Mouse (Mus musculus) thymus, postnatal 10 days (tissue): ENCODE data around the gene Ankrd12.

ENCODE experiments used
- DNase-seq, 2 experiments: peaks; one replicate each; pipeline ENCODE4 v3.0.0; 2021; ENCODE audit warnings: low spot score in 2 of 2

The Ankrd12 gene

DNA sequence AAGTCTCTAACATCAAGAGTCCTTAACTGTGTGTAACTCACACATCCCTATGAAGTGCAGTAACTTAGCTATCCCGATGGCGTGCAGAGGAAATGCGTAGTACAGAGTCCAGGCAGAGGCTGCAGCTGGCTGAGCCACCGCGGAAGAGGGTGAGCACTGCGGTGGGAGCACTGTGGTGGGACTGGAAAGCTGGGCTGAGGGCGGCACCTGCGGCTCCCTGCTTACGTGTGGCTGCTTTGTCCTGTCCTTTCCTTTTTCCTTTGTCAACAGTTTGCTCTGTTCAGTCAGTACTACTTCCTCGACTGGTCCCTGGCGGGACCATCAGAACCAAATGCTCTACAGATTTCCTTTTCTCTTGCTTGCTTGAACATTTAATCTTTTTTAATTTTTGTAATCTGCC, 109.1 kb downstream of the Ankrd12 start:
- DNase-seq, result no peak

DNA sequence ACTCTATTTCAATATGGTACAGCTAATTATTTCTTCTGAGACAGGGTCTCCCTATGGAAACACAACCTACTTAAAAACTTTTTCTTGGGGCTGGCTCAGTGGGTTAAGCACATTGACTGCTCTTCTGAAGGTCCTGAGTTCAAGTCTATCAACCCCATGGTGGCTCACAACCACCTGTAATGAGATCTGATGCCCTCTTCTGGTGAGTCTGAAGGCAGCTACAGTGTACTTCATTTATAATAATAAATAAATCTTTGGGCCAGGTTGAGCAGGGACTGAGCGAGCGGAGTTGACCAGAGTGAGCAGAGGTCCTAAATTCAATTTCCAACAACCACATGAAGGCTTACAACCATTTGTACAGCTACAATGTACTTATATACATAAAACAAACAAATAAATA, 114.6 kb downstream of the Ankrd12 start:
- no peak for DNase-seq

DNA sequence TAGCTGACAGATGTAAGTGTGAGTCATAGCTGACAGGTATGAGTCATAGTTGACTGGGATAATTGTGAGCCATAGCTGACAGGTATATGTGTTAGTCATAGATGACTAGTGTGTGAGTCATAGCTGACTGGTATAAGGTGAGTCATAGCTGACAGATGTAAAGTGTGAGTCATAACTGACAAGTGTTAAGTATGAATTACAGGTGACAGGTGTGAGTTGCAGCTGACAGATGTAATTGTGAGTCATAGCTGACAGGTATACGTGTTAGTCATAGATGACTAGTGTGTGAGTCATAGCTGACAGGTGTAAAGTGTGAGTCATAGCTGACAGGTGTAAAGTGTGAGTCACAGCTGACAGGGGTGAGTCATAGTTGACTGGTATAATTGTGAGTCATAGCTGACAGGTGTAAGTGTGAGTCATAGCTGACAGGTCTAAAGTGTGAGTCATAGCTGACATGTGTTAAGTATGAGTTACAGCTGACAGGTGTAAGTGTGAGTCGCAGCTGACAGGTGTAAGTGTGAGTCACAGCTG, 115.2 kb downstream of the Ankrd12 start:
- no peak for DNase-seq

DNA sequence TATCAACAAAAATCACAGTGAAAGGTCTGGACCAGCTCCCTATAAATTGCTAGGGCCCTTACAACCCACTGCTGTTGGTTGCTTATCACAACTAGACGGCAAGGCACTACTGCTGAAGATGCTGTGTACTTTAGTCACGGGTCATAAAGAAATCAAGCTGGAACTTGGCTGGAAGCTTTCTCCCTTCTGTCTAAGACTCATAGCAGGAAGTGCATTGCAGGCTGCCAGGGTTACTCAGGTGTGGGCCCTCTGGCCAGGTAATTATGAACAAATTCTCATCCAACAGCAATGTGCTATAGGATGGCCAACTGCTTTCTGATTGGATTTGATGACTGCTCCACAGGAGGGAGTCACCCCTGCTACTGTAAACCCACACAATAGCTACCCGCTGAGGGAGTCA, 117.9 kb downstream of the Ankrd12 start:
- no peak for DNase-seq

DNA sequence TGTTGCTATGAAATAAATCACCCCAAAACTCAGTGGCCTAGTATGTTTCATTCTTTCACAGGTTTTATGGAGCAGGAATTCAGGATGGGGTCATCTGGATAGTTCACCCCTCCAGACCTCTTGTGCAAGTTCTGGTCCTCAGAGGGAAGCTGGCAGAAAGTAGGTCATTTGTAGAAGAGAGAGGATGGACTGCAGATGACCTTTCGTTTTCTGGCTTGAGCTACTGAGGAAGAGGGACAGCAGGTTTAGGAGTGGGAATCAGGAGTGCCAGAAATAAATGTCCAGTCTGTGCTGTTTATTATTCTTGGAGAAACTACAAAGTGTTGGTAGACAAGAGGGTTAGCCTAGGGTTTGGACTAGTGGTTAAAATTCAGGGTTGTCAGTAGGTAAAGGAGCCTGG, 118.5 kb downstream of the Ankrd12 start:
- DNase-seq, result no peak

DNA sequence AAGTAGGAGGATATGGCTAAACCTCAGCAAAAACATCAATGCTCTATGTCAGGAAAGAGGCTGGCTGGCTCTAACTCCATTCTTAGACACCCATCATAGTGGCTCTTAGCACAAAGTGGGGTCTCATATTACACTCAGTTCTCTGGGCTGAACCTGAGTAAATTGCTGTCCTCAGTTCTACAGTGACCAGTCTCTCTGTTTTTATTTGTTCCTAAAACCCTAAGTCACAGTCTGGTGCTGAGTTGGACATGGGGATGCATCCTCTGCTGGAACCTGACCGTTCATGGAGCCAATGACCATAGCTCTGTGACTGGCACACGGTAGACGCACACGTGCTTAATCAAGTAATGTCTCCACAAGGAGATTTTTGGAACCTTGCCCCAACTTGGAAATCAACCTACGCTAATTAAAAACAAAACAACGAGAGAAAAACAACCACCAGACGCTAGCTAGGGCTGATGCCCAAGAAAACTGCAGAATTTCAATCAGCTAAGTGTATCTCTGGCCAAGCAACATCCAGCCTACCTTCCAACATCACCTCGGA, 119.0 kb downstream of the Ankrd12 start:
- no peak for DNase-seq

DNA sequence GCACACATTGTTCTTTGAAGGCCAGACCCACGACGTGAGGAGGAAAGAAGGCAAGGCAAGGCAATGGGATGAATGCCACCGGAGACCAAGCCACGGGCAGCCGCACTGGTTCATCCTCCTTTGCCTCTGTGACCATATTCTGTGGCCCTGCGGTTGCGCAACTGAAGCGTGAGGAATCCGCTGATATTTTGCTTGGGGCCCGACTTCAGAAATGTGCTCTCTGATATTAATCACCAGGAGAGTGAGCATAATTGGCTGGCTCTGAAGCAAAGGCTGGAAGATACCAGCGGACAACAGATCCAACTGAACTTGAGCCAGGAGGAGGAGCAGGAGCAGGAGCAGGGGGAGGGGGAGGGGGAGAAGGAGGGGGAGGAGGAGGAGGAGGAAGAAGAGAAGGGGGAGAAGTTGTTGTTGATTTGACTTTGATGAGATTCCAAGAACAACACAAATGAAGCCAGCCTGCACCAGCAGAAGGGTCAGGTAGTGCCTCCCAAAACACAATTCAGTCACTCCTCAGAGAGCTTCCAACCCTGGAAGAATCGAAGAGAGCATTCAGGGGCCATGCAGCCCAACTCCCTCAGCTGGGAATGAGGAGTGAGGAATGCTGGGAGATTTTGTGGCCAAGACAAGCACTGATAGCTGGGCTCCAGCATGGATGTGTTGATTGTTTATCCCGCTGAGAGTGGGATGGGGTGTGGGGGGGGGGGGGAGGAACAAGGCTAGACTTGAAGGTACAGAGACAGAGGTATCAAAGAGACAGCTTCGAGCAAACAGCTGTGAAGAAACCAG, 119.7 kb downstream of the Ankrd12 start:
- DNase-seq, result no peak

DNA sequence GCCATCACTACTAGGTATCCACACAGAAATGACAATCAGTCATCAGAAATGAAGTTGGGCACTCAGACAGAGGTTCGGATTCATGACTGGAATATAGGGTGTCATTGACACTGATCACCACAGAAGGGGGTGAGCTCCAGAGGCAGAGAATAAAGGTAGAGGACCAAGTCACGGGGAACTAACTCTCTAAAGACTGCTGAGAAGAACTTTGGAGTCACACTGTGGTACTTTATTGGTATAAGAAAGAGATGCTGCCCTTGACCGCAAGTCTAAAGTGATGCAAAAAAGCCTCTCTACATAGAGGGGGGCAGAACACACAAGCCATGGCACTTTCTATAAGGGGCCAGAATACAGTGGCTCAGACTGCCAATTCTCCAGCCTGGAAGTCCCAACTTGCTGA, 120.7 kb downstream of the Ankrd12 start:
- DNase-seq, result no peak

DNA sequence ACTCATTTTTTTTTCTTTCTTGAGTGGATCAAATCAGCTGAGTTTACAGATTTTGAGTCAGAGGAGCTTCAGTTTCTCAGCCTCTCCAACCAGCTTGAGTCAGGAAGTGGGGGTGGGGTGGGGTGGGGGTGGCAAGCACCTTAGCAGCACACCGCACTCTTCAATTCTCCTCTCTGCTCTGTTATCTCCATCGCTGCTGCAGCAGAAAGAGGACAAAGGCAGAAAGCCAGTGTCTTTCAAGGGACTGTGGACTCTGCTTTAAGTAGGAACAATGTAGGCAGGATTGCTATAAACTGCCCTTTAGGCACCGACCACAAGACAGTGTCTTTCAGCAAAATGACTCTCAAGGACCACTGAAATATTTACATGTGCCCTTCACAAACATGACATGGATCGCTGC, 122.9 kb downstream of the Ankrd12 start:
- DNase-seq, result no peak

DNA sequence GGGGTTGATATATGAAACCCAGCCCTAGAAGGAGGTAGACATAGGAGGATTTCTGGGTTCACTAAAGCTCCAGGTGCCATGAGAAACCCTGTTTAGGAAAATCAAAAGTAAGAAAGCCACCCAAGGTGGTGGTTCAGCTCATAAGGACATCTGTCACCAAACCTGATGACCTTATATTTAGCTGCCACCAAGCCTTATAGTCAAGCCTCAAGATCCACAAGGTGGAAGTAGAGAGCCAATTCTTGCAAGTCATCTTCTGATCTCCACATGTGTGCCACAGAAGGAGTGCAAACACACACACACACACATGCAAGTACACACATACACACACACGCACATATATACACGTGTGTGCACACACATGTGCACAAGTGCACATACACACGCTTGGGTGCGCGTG, 124.8 kb downstream of the Ankrd12 start:
- DNase-seq, result no peak

DNA sequence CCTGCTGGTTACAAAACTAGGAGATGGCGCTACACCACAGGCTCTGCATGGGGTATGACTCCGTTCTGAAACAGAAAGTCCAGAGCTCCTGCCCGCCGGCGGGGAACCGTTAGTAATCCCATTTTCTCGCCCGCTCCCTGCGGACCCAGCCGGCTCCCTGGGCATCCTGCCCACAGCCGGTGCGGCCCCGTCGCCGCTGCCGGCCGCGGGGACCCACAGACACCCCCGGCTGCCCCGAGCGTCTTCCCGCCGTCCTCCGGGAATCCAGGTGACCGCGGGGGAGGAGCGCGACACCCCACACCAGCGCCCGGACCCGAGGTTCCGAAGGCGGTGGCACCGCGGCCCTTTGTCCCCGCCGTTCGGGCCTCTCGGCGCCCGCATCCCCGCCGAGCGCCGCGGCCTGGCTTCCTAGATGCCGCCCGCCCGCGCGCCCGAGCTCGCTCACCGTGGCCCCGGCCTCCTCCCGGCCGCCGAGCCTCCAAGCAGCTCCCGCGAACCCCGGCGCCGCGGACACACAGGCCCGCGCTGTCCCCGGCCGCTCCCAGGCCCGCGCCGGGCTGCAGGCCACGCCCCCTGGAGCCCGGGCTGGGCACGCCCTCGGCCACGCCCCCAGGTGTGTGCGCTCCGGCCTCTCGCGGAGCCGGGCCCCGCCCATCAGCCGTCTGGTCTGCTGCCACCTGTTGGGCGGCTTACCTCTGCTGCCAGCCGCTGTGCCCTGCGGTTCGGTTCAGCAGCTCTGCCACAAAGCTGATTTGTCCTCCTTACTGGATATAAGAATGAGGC, 126.1 kb downstream of the Ankrd12 start, which contains the start of gene Twsg1:
Gene Twsg1, minus strand, starts transcription at position 605 of the 783 bp plus-strand sequence.
- peak; percentile 91 to 98 for DNase-seq

DNA sequence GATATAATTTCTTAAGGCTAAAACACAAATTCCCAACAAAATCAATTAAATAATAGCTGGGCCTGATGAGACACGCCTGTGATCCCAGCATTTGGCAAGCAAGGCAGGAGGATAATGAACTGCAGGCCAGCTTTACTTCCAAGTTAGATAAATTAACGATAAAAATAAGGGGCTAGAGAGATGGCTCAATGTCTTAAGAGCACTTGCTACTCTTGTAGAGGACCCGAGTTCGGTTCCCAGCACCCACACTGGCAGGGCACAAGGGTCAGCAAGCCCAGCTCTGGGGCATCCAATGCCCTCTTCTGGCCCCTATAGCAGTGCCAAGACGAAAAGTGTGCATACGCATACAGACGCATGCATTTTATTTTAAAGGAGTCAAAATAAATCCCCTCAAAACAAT, 126.7 kb downstream of the Ankrd12 start:
- DNase-seq, result no peak

DNA sequence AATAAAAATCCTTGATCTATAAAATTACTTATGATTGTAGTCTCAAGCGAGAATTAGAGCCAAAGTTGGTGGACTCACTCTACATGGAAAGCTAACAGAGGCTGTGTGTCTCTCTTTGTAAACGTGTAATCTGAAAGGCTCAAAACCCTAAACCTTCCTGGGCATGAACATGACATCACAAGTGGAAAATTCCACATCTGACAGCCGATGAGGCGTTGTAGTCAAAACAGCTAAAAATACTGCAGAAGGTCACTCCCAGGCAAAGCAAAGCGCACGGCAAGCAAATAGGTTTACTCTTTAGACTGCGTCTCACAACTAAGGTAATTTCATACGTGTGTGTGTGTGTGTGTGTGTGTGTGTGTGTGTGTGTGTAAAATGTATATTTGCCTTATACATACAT, 129.6 kb downstream of the Ankrd12 start:
- no peak for DNase-seq

DNA sequence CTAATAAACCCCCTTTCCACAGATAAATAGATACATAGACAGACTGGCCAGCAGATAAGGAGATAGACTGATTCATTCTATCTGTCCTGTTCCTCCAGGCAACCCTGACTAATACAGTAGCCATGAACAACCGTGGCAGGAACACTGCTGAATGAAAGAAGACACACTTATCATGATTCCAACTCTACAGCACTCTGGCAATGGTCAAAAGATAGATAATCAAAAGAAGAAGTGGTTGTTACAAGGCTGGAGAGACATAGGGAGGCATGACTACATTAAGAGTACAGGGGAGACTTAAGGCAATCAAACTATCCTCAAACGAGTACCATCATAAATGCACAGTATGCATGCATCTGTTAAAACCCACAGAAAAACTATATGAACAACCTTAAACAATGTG, 131.5 kb downstream of the Ankrd12 start:
- no peak for DNase-seq

DNA sequence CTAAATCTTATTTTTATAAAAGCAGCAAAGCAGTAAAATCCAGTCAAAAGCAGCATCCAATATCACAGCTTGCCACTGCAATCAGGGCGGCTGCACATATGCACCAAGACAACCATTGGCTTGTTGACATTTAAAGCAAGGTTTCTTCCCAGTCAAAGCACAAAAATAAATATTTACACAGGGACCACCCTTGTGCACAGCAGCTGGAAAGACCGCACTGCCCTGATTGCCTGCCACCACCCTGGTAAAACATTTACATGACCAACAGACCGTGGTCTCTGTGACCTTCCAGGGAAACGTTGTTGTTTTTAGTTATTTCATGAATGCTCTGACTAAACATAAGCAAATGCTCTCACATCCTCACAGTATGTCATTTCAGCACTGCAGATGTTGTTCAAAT, 134.5 kb downstream of the Ankrd12 start:
- no peak for DNase-seq

DNA sequence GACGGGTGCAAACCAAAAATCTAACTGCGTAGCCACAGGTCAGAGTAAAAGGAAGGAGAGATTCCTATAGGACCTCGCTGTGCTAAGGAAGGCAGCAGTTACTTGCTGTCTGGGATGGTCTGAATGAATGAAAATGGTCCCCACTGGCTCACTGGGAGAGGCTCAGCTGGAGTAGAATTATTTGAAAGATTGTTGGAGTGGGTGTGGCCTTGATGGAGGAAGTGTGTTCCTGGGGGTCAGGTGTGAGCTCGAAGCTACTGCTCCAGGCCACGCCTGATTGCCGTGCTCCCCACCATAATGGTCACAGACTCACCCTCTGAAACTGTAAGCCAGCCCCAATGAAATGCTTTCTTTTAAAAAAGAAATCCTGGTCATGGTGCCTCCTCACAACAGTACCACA, 135.6 kb downstream of the Ankrd12 start:
- no peak for DNase-seq

DNA sequence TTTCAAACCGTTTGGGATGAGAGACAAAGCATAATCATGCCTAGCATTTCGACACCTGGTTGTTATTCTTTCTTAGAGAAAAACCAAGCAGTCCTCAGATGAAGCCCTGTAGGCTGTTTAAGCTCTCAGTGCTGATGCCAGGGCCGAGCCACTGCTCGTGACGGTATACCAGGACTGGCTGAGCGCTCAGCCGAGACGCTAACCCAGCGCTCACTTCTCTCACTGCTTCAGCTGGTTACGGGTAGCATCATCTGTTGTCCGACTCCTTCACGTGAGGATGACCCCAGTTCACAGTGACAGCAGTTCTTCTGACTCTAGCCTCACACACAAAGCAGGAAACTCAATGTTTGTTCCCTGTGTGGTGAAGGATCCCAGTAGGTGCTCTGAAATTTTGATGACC, 136.7 kb downstream of the Ankrd12 start:
- DNase-seq, result no peak

DNA sequence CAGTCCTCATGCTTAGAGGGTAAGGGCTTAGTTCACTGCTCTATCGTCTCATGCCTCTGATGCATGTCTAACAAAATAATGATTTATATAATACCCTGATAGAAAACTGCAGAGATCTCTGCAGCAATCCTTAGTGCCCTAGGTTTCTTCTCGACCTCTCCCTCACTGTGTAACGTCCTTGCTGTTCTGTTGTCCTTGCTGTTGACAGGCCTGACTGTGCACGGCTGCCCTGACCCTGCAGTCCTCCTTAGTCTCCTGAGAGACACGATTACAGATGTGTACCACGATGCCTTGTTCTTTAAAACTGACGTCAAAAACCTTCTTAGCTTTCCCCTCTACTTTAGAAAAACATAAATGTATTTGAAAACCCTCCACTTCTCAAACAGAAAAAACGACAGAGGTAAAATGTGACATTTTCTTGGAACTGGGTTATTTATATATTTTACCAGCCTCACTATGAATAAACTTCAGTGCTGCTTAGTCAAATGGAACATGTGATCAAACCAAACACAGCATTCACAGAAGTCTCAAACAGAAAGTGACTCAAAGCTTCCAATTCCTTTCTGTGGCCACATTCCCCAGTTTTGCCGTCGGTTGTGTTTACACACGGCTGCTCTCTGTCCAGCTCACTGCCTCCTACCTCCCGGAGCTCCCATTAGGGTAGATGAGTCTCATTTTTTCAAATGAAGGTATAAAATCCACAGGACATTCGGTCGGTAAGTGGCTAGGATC, 137.3 kb downstream of the Ankrd12 start:
- DNase-seq, result no peak

DNA sequence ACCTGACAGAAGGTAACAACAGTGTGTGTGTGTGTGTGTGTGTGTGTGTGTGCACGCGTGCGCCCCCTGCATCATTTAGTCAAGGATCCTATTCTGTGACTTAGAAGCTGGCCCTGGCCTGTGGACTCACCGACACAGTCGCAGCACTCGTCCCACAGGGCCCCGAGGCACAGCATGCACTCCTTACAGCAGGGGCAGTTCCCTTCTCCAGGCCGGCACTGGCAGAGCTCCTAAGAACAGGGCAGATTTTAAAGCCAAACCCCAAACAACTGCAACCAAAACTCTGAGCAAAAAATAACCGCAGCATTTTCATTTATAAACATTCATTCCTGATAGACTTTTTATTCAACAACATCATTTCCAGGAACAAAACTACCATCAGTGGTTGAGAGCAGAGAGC, 139.2 kb downstream of the Ankrd12 start:
- DNase-seq, result no peak

DNA sequence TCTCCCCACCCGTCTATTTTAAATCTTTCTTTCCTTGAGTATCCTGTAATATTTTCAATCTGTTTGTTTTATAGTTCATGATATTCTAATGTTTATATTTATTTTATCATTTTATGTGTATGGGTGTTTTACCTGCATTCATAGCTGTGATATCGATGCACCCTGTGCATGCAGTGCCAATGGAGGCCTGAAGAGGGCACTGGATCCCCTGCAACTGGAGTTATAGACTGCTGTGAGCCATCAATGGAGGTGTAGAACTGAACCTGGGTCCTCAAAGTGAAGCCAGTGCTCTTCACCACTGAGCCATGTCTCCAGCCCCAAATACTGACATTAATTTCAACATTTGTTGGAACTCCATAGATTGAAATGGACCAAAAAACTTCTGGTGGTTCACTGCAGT, 143.1 kb downstream of the Ankrd12 start:
- no peak for DNase-seq

DNA sequence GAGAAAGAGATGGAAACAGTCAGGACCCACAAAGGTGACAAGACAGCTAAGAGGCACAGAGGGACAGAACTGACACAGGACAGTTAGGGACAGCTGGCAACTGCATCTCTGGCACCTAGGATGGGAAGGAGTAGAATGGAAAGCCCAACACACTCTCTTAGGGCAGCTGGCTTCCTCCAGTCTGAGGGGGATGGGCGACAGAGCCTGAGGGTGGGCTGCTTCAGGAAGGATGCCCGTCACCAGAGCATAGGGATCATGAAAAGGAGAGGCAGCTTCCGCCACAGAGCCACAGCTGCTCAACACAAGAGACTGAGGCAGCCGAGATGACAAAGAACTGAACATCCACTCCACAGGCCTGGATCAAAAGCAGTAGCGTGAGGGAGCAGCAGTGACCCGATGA, 145.4 kb downstream of the Ankrd12 start:
- no peak for DNase-seq

DNA sequence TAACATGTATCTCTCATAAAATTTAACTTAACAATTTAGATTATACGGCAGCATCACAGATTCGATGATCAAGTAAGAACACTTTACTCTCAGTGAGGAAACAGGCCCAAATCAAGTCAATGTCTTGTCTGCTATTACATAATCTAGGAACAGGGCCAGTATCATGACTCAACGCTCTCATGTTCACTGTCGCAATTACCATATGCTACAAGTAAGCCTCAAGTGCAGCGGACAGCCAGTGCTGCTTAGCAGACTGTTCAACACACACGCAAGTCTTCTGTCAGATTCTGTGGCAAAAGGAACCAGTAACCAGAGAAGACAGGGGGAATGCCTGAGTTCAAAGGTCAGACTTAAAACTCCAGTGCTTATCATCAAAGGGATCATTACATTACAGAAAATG, 145.9 kb downstream of the Ankrd12 start:
- DNase-seq, result no peak
